Mouse (Mus musculus) CH12.LX (cell line): ENCODE data around the gene Vwa5b1. TPM values are rescaled to one million over a fixed set of nuclear protein-coding genes. Genes with fewer than 3 reads are reported as not detected.

Experiments
- DNase-seq: peaks from one replicate; pipeline ENCODE4 v3.0.0-alpha.2; 2013; ENCODE audit errors: extremely low read depth
- H3K27ac ChIP-seq: 2 replicates; pipeline ENCODE4 v1.5.1; 2012; ENCODE audit warnings: low read depth, mild to moderate bottlenecking, control low read depth, moderate library complexity; ENCODE audit not compliant: insufficient read depth
- H3K27me3 ChIP-seq: replicated peaks from 2 replicates; pipeline ENCODE3; 2012; ENCODE audit warnings: inconsistent platforms
- H3K36me3 ChIP-seq, 2 experiments: replicated peaks in 1 of 2; 2 replicates each; pipeline versions ENCODE3 to v1.6.1; 2012; ENCODE audit warnings: inconsistent platforms in 1 of 2, low read length in 1 of 2, mild to moderate bottlenecking in 1 of 2, mixed read lengths in 1 of 2, moderate library complexity in 1 of 2; ENCODE audit not compliant: control insufficient read depth in 1 of 2, insufficient read depth in 1 of 2
- H3K4me1 ChIP-seq, 2 experiments: 2 replicates each; pipeline ENCODE4 v1.6.1; 2012; ENCODE audit warnings: inconsistent platforms in 1 of 2, moderate library complexity in 1 of 2; ENCODE audit not compliant: insufficient read depth in 2 of 2, control insufficient read depth in 1 of 2
- H3K4me2 ChIP-seq: 2 replicates; pipeline ENCODE4 v1.6.1; 2012; ENCODE audit warnings: low read depth, mild to moderate bottlenecking, control low read depth; ENCODE audit not compliant: poor library complexity, insufficient read depth, severe bottlenecking
- H3K4me3 ChIP-seq, 3 experiments: fragments of 150-350 bp in 1 of 3; sonication (generic) in 1 of 3; replicated peaks in 1 of 3; 2 replicates each; pipeline versions ENCODE3 to v1.5.1; 2011 to 2012; ENCODE audit warnings: low read depth in 2 of 3, low read length in 2 of 3, mild to moderate bottlenecking in 2 of 3, moderate library complexity in 2 of 3, control low read depth in 1 of 3, improper control_type of control experiment in 1 of 3, inconsistent platforms in 1 of 3, mixed read lengths in 1 of 3; ENCODE audit not compliant: poor library complexity in 1 of 3
- H3K79me2 ChIP-seq: replicated peaks from 2 replicates; pipeline ENCODE4 v1.6.1; 2012; ENCODE audit warnings: mild to moderate bottlenecking, moderate library complexity; ENCODE audit not compliant: control insufficient read depth, poor library complexity, insufficient read depth, severe bottlenecking; ENCODE audit errors: extremely low read depth
- H3K9ac ChIP-seq: 2 replicates; pipeline ENCODE4 v1.6.1; 2012; ENCODE audit warnings: low read depth, mild to moderate bottlenecking, control low read depth, moderate library complexity; ENCODE audit not compliant: insufficient read depth
- H3K9me3 ChIP-seq: replicated peaks from 2 replicates; pipeline ENCODE3; 2012; ENCODE audit warnings: low read length, inconsistent platforms, mixed read lengths
- BHLHE40 ChIP-seq: IDR thresholded peaks from 2 replicates; pipeline ENCODE4 v1.6.1; 2011; ENCODE audit warnings: mild to moderate bottlenecking, low read depth, low read length, improper control_type of control experiment
- CHD2 ChIP-seq: IDR thresholded peaks from 2 replicates; pipeline ENCODE4 v1.6.1; 2011; ENCODE audit warnings: low read length, improper control_type of control experiment
- CTCF ChIP-seq, 2 experiments: IDR thresholded peaks in 1 of 2; conservative IDR thresholded peaks in 1 of 2; 2 replicates each; pipeline ENCODE4 v1.5.1; 2011 to 2012; ENCODE audit warnings: low read depth in 2 of 2, low read length in 2 of 2, improper control_type of control experiment in 1 of 2, inconsistent platforms in 1 of 2, mild to moderate bottlenecking in 1 of 2, moderate library complexity in 1 of 2
- E2F4 ChIP-seq: IDR thresholded peaks from 2 replicates; pipeline ENCODE4 v1.6.1; 2011; ENCODE audit warnings: low read depth, low read length, improper control_type of control experiment; ENCODE audit not compliant: insufficient replicate concordance
- ELF1 ChIP-seq: IDR thresholded peaks from 2 replicates; pipeline ENCODE4 v1.6.1; 2014; ENCODE audit warnings: low read depth, mild to moderate bottlenecking, inconsistent platforms, low read length, improper control_type of control experiment
- EP300 ChIP-seq: IDR thresholded peaks from 2 replicates; pipeline ENCODE4 v1.6.1; 2011; ENCODE audit warnings: low read length, improper control_type of control experiment
- ETS1 ChIP-seq: conservative IDR thresholded peaks from 2 replicates; pipeline ENCODE4 v1.6.1; 2012; ENCODE audit warnings: low read depth, mild to moderate bottlenecking, inconsistent platforms, low read length, improper control_type of control experiment, moderate library complexity
- HCFC1 ChIP-seq: IDR thresholded peaks from 2 replicates; pipeline ENCODE4 v1.6.1; 2012; ENCODE audit warnings: low read depth, mild to moderate bottlenecking, inconsistent platforms, low read length, improper control_type of control experiment
- IRF4 ChIP-seq: IDR thresholded peaks from 2 replicates; pipeline ENCODE4 v1.6.1; 2014; ENCODE audit warnings: low read depth, mild to moderate bottlenecking, inconsistent platforms, low read length, improper control_type of control experiment
- MAX ChIP-seq: IDR thresholded peaks from 2 replicates; pipeline ENCODE4 v1.6.1; 2011; ENCODE audit warnings: low read length, improper control_type of control experiment
- MEF2A ChIP-seq: IDR thresholded peaks from 2 replicates; pipeline ENCODE4 v1.6.1; 2014; ENCODE audit warnings: low read depth, mild to moderate bottlenecking, inconsistent platforms, low read length, improper control_type of control experiment, borderline replicate concordance
- MYC ChIP-seq: IDR thresholded peaks from 2 replicates; pipeline ENCODE4 v1.6.1; 2011; ENCODE audit warnings: low read depth, mild to moderate bottlenecking, improper control_type of control experiment, low read length
- NELFE ChIP-seq: IDR thresholded peaks from 2 replicates; pipeline ENCODE4 v1.6.1; 2011; ENCODE audit warnings: low read depth, low read length, improper control_type of control experiment
- NRF1 ChIP-seq: IDR thresholded peaks from 2 replicates; pipeline ENCODE4 v1.6.1; 2014; ENCODE audit warnings: low read depth, mild to moderate bottlenecking, inconsistent platforms, low read length, improper control_type of control experiment, moderate library complexity
- PAX5 ChIP-seq: IDR thresholded peaks from 2 replicates; pipeline ENCODE4 v1.6.1; 2012; ENCODE audit warnings: low read length, inconsistent platforms, mixed read lengths
- POLR2A ChIP-seq: IDR thresholded peaks from 2 replicates; pipeline ENCODE4 v1.6.1; 2011; ENCODE audit warnings: low read depth, mild to moderate bottlenecking, improper control_type of control experiment, low read length
- POLR2AphosphoS2 ChIP-seq: IDR thresholded peaks from 2 replicates; pipeline ENCODE4 v1.6.1; 2011; ENCODE audit warnings: low read depth, low read length, improper control_type of control experiment
- RCOR1 ChIP-seq: conservative IDR thresholded peaks from 2 replicates; pipeline ENCODE4 v1.6.1; 2012; ENCODE audit warnings: low read depth, mild to moderate bottlenecking, inconsistent platforms, low read length, improper control_type of control experiment
- SMC3 ChIP-seq: IDR thresholded peaks from 2 replicates; pipeline ENCODE4 v1.6.1; 2011; ENCODE audit warnings: low read depth, low read length, improper control_type of control experiment
- USF1 ChIP-seq: IDR thresholded peaks from 2 replicates; pipeline ENCODE4 v1.6.1; 2014; ENCODE audit warnings: low read depth, mild to moderate bottlenecking, inconsistent platforms, low read length, improper control_type of control experiment
- ZC3H11A ChIP-seq: IDR thresholded peaks from 2 replicates; pipeline ENCODE4 v1.6.1; 2012; ENCODE audit warnings: low read depth, mild to moderate bottlenecking, inconsistent platforms, low read length, improper control_type of control experiment
- ZKSCAN1 ChIP-seq: IDR thresholded peaks from 2 replicates; pipeline ENCODE4 v1.6.1; 2012; ENCODE audit warnings: low read depth, inconsistent platforms, low read length, improper control_type of control experiment, borderline replicate concordance
- dilution Hi-C: fragments of 300-500 bp; cut with MboI; formaldehyde crosslinking; loops from 2 replicates; pipeline ENCODE4 v1.14.3; 2020; ENCODE audit warnings: low sequenced_read_pairs; ENCODE audit not compliant: extremely low pct_unique_long_range_greater_than_20kb, extremely low pct_ligation_motif_present
- in situ Hi-C: fragments of 300-500 bp; cut with MboI; formaldehyde crosslinking; loops from 3 replicates; pipeline ENCODE4 v1.14.3; 2019; ENCODE audit warnings: low sequenced_read_pairs, low pct_ligation_motif_present, low pct_unique_long_range_greater_than_20kb, mixed read lengths
- polyA plus RNA-seq: library from polyadenylated mRNA; unstranded; fragments of >175 nt; gene quantifications from 2 replicates; pipeline ENCODE4 v1.2.1, GENCODE M21; 2012; ENCODE audit warnings: low read depth; ENCODE audit not compliant: insufficient read length
- total RNA-seq, 2 experiments: library from RNA; depleted of rRNA; stranded (reverse); fragments of 300-350 nt in 1 of 2; fragments of >200 nt in 1 of 2; gene quantifications; 2 replicates each; pipeline ENCODE4 v1.2.3; 2012 to 2014

Vwa5b1 gene
- total and polyA plus RNA-seq, 3 experiments = not detected

- H3K4me1 ChIP-seq = peaks cover 8 to 14% of the 10 kb centered on the region in 2 experiments; a peak in 3 of 4 replicates
- DNase-seq = no peak
- TF ChIP-seq CTCF (conservative IDR thresholded peaks at IDR 0.05 in 1 of 2, IDR thresholded peaks at IDR 0.05 in 1 of 2; ENCODE audit: low read depth in 2 of 2, low read length in 2 of 2) = no peak
- no peak for TF ChIP-seq MAX
- no peak for TF ChIP-seq HCFC1
- no peak for TF ChIP-seq POLR2A
- no peak for TF ChIP-seq IRF4
- no peak for TF ChIP-seq POLR2AphosphoS2
- no peak for TF ChIP-seq EP300
- no peak for TF ChIP-seq PAX5
- TF ChIP-seq ELF1 = no peak
- no peak for TF ChIP-seq SMC3
- TF ChIP-seq MYC = no peak
- no peak for TF ChIP-seq E2F4
- TF ChIP-seq USF1 = no peak
- TF ChIP-seq ETS1 = no peak
- no peak for TF ChIP-seq MEF2A
- TF ChIP-seq RCOR1 = no peak
- no peak for TF ChIP-seq NRF1
- TF ChIP-seq NELFE = no peak
- no peak for TF ChIP-seq BHLHE40
- TF ChIP-seq, all 38 proteins: peak for 0
- dilution Hi-C loops (no loop called here), in situ Hi-C loops (no loop called here)
- peaks cover 32% of the 10 kb centered on the region for H3K27me3 ChIP-seq
- no peaks in the 10 kb centered on the region for H3K79me2 ChIP-seq
- H3K36me3 ChIP-seq = no peaks in the 10 kb centered on the region
- no peak overlapping the region for H3K4me3 ChIP-seq
- H3K9me3 ChIP-seq = peaks cover 11% of the 10 kb centered on the region
- H3K9ac ChIP-seq = no peak overlapping the region
- H3K4me2 ChIP-seq = no peak overlapping the region
- no peak overlapping the region for H3K27ac ChIP-seq
Observed at GRCm38 (mm10) chr4:138533877-138534276, 101.8 kb downstream of the Vwa5b1 start.

- TF ChIP-seq ZKSCAN1 (no peak), ZC3H11A (no peak), CHD2 (no peak), NRF1 (no peak), PAX5 (no peak), SMC3 (no peak), BHLHE40 (no peak)
- dilution Hi-C loops = no loop called here
- Histone ChIP-seq H3K36me3 (no peaks in the 10 kb centered on the region), H3K79me2 (no peaks in the 10 kb centered on the region), H3K4me3 (no peak overlapping the region), H3K4me2 (no peak overlapping the region), H3K4me1 (no peaks in the 10 kb centered on the region), H3K9me3 (peaks cover 11% of the 10 kb centered on the region), H3K9ac (no peak overlapping the region), H3K27me3 (peaks cover 35% of the 10 kb centered on the region), H3K27ac (no peak overlapping the region)
- no peak for DNase-seq
- in situ Hi-C loops = no loop called here
Observed at GRCm38 (mm10) chr4:138531761-138532160, 103.9 kb downstream of the Vwa5b1 start.
